ENCODE assay signal across 8 mouse cellular contexts in genomic region chr11:57011691-57012039, GRCm38 (mm10). TPM values are rescaled to one million over a fixed set of nuclear protein-coding genes. Genes with fewer than 3 reads are reported as not detected.
DNase-seq lines count a peak whose midpoint lies in the region; ATAC-seq lines count a peak whose summit lies in the region.

No protein-coding gene starts in this region.

- no peak for ATAC-seq in heart, embryonic 12.5 days (ENCODE audit: insufficient number of reproducible peaks, low FRiP score)
- peak; percentile 87 for ATAC-seq in forebrain, embryonic 13.5 days
- no peak for ATAC-seq in intestine, embryonic 16.5 days

- 1% methylated on average over 11 of the region's 11 CpGs for WGBS in heart, embryonic 12.5 days
- 2% methylated on average over 11 of the region's 11 CpGs for WGBS in forebrain, embryonic 13.5 days
- 7% methylated on average over 11 of the region's 11 CpGs for WGBS in intestine, embryonic 16.5 days

- H3K27me3 ChIP-seq in heart, embryonic 12.5 days (replicated peaks), result peaks cover 28% of the 10 kb centered on the region; the same call in 1 of the 2 replicates
- H3K27me3 ChIP-seq in forebrain, embryonic 13.5 days, result peaks cover 6% of the 10 kb centered on the region; the same call in 1 of the 2 replicates
- no peaks in the 10 kb centered on the region for H3K27me3 ChIP-seq in intestine, embryonic 16.5 days (replicated peaks; ENCODE audit: control insufficient read depth, insufficient read depth, low read length)

- peak overlapping the region; percentile 61 for H3K9ac ChIP-seq in heart, embryonic 12.5 days
- H3K9ac ChIP-seq in forebrain, embryonic 13.5 days, result peak overlapping the region; percentile 64
- H3K9ac ChIP-seq in intestine, embryonic 16.5 days (ENCODE audit: low read depth, low read length), result no peak overlapping the region

- H3K36me3 ChIP-seq in heart, embryonic 12.5 days, result no peaks in the 10 kb centered on the region
- no peaks in the 10 kb centered on the region for H3K36me3 ChIP-seq in forebrain, embryonic 13.5 days (ENCODE audit: poor library complexity, severe bottlenecking)
- no peaks in the 10 kb centered on the region for H3K36me3 ChIP-seq in intestine, embryonic 16.5 days (ENCODE audit: control insufficient read depth, insufficient read depth, low read length)

- intact Hi-C loops in gastrocnemius, postnatal 36 days (cut with DNase I), result no loop called here

- peak overlapping the region; percentile 69 for H3K4me2 ChIP-seq in heart, embryonic 12.5 days
- H3K4me2 ChIP-seq in forebrain, embryonic 13.5 days, result peak overlapping the region; percentile 62
- H3K4me2 ChIP-seq in intestine, embryonic 16.5 days (ENCODE audit: low read depth, low read length), result peak overlapping the region; percentile 20

- no peak overlapping the region for H3K27ac ChIP-seq in heart, embryonic 12.5 days (ENCODE audit: poor library complexity, severe bottlenecking)
- H3K27ac ChIP-seq in forebrain, embryonic 13.5 days, result peak overlapping the region; percentile 63
- H3K27ac ChIP-seq in intestine, embryonic 16.5 days (ENCODE audit: low read length), result no peak overlapping the region

- peaks cover 34% of the 10 kb centered on the region for H3K4me1 ChIP-seq in heart, embryonic 12.5 days (replicated peaks)
- H3K4me1 ChIP-seq in forebrain, embryonic 13.5 days, result peaks cover 9% of the 10 kb centered on the region
- H3K4me1 ChIP-seq in intestine, embryonic 16.5 days (ENCODE audit: control insufficient read depth, insufficient read depth, low read length), result no peaks in the 10 kb centered on the region

- DNase-seq in heart, adult 8-10 months (ENCODE audit: low spot score), result no peak
- DNase-seq in lung, postnatal 14 days, result peak; percentile 6
- peak; percentile 70 for DNase-seq in right cerebral cortex, postnatal 4 days
- DNase-seq in cerebellum, adult 9-10 months, result no peak
- DNase-seq in gastrocnemius, postnatal 36 days, result no peak

- peak overlapping the region; percentile 40 for H3K4me3 ChIP-seq in heart, embryonic 12.5 days
- H3K4me3 ChIP-seq in forebrain, embryonic 13.5 days, result peak overlapping the region; percentile 37
- H3K4me3 ChIP-seq in intestine, embryonic 16.5 days (ENCODE audit: low read length), result no peak overlapping the region

- H3K9me3 ChIP-seq in heart, embryonic 12.5 days (replicated peaks), result no peaks in the 10 kb centered on the region
- no peaks in the 10 kb centered on the region for H3K9me3 ChIP-seq in forebrain, embryonic 13.5 days (replicated peaks)
- H3K9me3 ChIP-seq in intestine, embryonic 16.5 days (ENCODE audit: control insufficient read depth, low read length), result no peaks in the 10 kb centered on the region

RNA-seq across cellular contexts. Expression of gene Gria1, which starts 0.5 kb away (rescaled TPM):
- polyA plus RNA-seq in heart, embryonic 12.5 days (2016; fragmentation: Nextera tagmentation; extraction: Ambion mirVana), result 2.8 and 3.6 TPM in 2 replicates
- under 1 TPM; 0.06 to 0.28 (median 0.22) TPM for total RNA-seq in heart, adult 8-10 months (2022)
- polyA plus RNA-seq in forebrain, embryonic 13.5 days (2015; fragmentation: Nextera tagmentation; extraction: Ambion mirVana), result 20.8 and 24.2 TPM in 2 replicates
- polyA plus RNA-seq in intestine, embryonic 16.5 days (2015; fragmentation: Nextera tagmentation; extraction: Ambion mirVana), result 0.94 and 1.1 TPM in 2 replicates
- under 1 TPM; 0.05 to 0.17 TPM for total RNA-seq in gastrocnemius, postnatal 36 days (2021)

Comparison
In these comparisons a context has a peak if more than half of its experiments do, and no peak if none do; other contexts are left out.
1. DNase-seq: peak in lung, postnatal 14 days (single experiment) and right cerebral cortex, postnatal 4 days (single experiment); none in heart, adult 8-10 months (single experiment), cerebellum, adult 9-10 months (single experiment) and gastrocnemius, postnatal 36 days (0 of 2).
2. Peak in every context shown above with its lines, with median percentiles within 50 percentile points of each other: H3K4me2 ChIP-seq.